Mouse (Mus musculus) G1E (cell line): ENCODE measurements at regions not wholly inside any gene's neighbourhood (a gene's known extent, or its start where the extent isn't known, plus 50 kb on each side); places are given as distances from the start of the nearest gene placed in this dataset.
"Not testable (repeated sequence)": the region's sequence is repeated elsewhere in the genome, so short reads cannot be mapped to it uniquely, and the experiment has no call there.

ENCODE experiments used
- CTCF ChIP-seq: IDR thresholded peaks from 2 replicates; pipeline ENCODE4 v1.5.1; 2012; ENCODE audit warnings: low read depth, low read length, inconsistent platforms, mixed read lengths
- TAL1 ChIP-seq: conservative IDR thresholded peaks from 2 replicates; pipeline ENCODE4 v1.6.1; 2012; ENCODE audit warnings: low read depth, low read length, inconsistent platforms, mixed read lengths

- TF ChIP-seq TAL1, CTCF: not testable (repeated sequence)
Observed at GRCm38 (mm10) chr10:86636515-86636914, 68.8 kb downstream of the Hsp90b1 start.
